Mouse (Mus musculus): Measurements from ENCODE around the gene Rpl31. TPM values are rescaled to one million over a fixed set of nuclear protein-coding genes. Genes with fewer than 3 reads are reported as not detected.
A peak's percentile ranks its signal among the peaks of the same experiment; 100 is the strongest.

Gene Rpl31
- polyA plus RNA-seq (2015; fragmentation: Nextera tagmentation; extraction: Ambion mirVana), result 566 and 696 TPM in 2 replicates

DNA sequence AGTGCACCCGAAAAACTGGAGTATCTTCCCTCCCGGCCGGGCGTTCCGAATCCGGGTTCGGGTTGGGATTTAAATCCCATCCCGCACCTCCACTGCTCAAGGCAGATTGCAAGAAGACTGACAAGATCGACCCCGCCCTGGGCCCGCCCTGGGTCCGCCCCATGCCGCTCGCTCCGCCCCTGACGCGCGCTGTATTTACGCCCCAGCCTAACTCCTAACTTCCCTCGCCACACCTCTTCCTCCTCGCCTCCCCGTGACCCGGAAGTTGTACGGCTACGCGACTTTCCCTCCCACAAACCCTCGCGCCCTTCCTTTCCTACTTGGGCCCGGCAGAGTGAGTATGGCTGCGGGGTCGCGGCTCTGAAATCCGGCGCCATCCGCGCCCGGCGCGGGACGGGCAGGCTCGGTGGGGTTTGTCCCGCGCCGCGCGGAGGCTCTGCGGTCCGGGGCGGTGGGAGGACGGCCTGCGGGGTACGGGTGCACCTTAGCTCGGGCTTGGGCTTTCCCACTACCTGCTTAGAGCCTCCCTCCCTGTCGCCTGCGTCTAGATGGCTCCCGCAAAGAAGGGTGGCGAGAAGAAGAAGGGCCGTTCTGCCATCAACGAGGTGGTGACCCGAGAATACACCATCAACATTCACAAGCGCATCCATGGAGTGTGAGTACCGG lies at the start of gene Rpl31:
Gene Rpl31 (plus strand): TSS at position 242 of the 666 bp plus-strand sequence.
- Histone ChIP-seq H3K9ac (ENCODE audit: low read depth, low read length) (peak within 1 kb of the TSS; percentile 95), H3K4me3 (replicated peaks; ENCODE audit: low read depth, low read length) (peak within 1 kb of the TSS; percentile 89), H3K4me2 (ENCODE audit: low read length) (peak within 1 kb of the TSS; percentile 86), H3K27ac (peak within 1 kb of the TSS; percentile 90), H3K36me3 (ENCODE audit: insufficient read depth, low read length) (peaks cover 29% of the 10 kb centered on the region), H3K9me3 (replicated peaks; ENCODE audit: low read length) (no peaks in the 10 kb centered on the region), H3K4me1 (replicated peaks; ENCODE audit: insufficient read depth, low read length) (0 out of 2 replicates have a peak, but pooled peaks cover 6% of the 10 kb centered on the region), H3K27me3 (ENCODE audit: insufficient read depth, low read length) (no peaks in the 10 kb centered on the region)
- ATAC-seq (replicated peaks; ENCODE audit: low FRiP score, low read depth) (peak; percentile 99), DNase-seq (ENCODE audit: low spot score) (peak; percentile 99)
- no peak for TF ChIP-seq CTCF (IDR thresholded peaks at IDR 0.05; ENCODE audit: low read depth)
- WGBS, result under 1% methylated on average over 62 of the region's 62 CpGs

DNA sequence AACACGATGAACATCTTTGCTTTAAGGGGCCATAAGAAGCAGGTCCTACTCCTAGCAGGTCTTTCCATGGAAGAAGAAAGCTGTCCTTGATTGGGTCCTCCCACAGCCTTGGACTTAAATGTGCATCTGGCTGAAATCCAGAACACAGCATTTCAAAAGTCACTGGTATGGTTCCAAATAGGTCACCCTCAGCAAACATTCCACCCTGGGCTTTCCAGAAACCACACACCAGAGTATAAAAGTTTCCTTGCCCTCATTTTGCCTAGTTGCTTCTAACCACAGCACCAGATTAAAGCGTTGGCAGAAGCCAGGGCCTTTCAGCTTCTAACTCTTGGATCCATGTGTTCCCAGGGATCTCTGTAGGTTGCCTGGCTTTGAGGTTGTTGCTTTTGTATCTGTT lies 49.7 kb upstream of the Rpl31 start:
- no peaks in the 10 kb centered on the region for H3K27me3 ChIP-seq (ENCODE audit: insufficient read depth, low read length)
- no peak overlapping the region for H3K9ac ChIP-seq (ENCODE audit: low read depth, low read length)
- ATAC-seq (replicated peaks; ENCODE audit: low FRiP score, low read depth), result no peak
- no peaks in the 10 kb centered on the region for H3K9me3 ChIP-seq (replicated peaks; ENCODE audit: low read length)
- no peaks in the 10 kb centered on the region for H3K4me1 ChIP-seq (replicated peaks; ENCODE audit: insufficient read depth, low read length)
- WGBS, result 63% methylated on average over 2 of the region's 2 CpGs
- no peaks in the 10 kb centered on the region for H3K36me3 ChIP-seq (ENCODE audit: insufficient read depth, low read length)
- H3K27ac ChIP-seq, result no peak overlapping the region
- DNase-seq (ENCODE audit: low spot score), result peak; percentile 38
- TF ChIP-seq CTCF (IDR thresholded peaks at IDR 0.05; ENCODE audit: low read depth), result no peak
- H3K4me2 ChIP-seq (ENCODE audit: low read length), result no peak overlapping the region
- H3K4me3 ChIP-seq (replicated peaks; ENCODE audit: low read depth, low read length), result no peak overlapping the region

DNA sequence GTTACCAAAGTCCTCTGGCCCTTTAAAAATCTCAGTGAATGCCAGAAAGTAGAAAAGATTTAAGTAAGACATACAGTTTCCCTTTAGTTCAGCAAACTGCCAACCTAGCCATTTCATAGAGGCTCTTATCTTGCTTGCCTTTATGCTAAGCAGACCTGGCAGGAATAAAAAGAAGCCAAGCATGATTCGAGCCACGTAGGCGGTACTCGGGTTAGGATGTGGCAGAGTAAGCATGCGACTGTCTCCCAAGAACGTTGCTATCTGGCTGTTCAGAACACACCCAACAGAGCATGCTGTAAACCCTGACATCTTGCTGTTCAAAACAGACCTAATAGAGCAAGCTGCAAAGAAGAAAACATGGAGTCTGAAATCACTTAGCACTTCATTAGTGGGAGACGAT lies 48.8 kb upstream of the Rpl31 start:
- H3K36me3 ChIP-seq (ENCODE audit: insufficient read depth, low read length), result no peaks in the 10 kb centered on the region
- TF ChIP-seq CTCF (IDR thresholded peaks at IDR 0.05; ENCODE audit: low read depth), result no peak
- no peak for ATAC-seq (replicated peaks; ENCODE audit: low FRiP score, low read depth)
- no peak overlapping the region for H3K4me3 ChIP-seq (replicated peaks; ENCODE audit: low read depth, low read length)
- 61% methylated on average over 7 of the region's 7 CpGs for WGBS
- no peak overlapping the region for H3K9ac ChIP-seq (ENCODE audit: low read depth, low read length)
- H3K27ac ChIP-seq, result no peak overlapping the region
- H3K4me1 ChIP-seq (replicated peaks; ENCODE audit: insufficient read depth, low read length), result no peaks in the 10 kb centered on the region
- H3K27me3 ChIP-seq (ENCODE audit: insufficient read depth, low read length), result no peaks in the 10 kb centered on the region
- DNase-seq (ENCODE audit: low spot score), result no peak
- no peaks in the 10 kb centered on the region for H3K9me3 ChIP-seq (replicated peaks; ENCODE audit: low read length)
- no peak overlapping the region for H3K4me2 ChIP-seq (ENCODE audit: low read length)

DNA sequence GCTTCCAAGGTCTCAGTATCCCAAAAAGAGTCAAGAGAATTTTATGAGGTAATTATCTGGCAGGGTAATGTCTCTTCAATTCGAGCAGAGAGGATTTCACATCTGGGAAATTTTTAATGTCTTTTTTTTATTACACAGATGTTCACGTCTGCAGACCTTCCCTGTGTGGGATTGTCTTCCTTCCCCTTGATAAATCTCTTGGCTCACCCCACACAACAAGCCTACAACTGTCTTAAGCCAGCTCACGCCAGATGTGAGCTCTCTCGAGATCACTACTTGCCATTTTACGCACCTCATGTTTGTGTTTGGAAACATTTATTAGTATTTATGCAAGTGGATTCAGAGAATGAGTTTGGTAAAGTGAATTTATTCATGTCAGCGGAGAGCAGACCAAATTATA lies 45.7 kb upstream of the Rpl31 start:
- no peak for ATAC-seq (replicated peaks; ENCODE audit: low FRiP score, low read depth)
- H3K36me3 ChIP-seq (ENCODE audit: insufficient read depth, low read length), result no peaks in the 10 kb centered on the region
- H3K9ac ChIP-seq (ENCODE audit: low read depth, low read length), result no peak overlapping the region
- H3K27me3 ChIP-seq (ENCODE audit: insufficient read depth, low read length), result no peaks in the 10 kb centered on the region
- H3K27ac ChIP-seq, result no peak overlapping the region
- no peak for DNase-seq (ENCODE audit: low spot score)
- no peak overlapping the region for H3K4me2 ChIP-seq (ENCODE audit: low read length)
- H3K9me3 ChIP-seq (replicated peaks; ENCODE audit: low read length), result no peaks in the 10 kb centered on the region
- no peak overlapping the region for H3K4me3 ChIP-seq (replicated peaks; ENCODE audit: low read depth, low read length)
- H3K4me1 ChIP-seq (replicated peaks; ENCODE audit: insufficient read depth, low read length), result no peaks in the 10 kb centered on the region
- no peak for TF ChIP-seq CTCF (IDR thresholded peaks at IDR 0.05; ENCODE audit: low read depth)
- WGBS, result 53% methylated on average over 6 of the region's 6 CpGs

- Histone ChIP-seq H3K4me3 (replicated peaks; ENCODE audit: low read depth, low read length) (no peak overlapping the region), H3K27me3 (ENCODE audit: insufficient read depth, low read length) (no peaks in the 10 kb centered on the region), H3K9me3 (replicated peaks; ENCODE audit: low read length) (no peaks in the 10 kb centered on the region), H3K4me1 (replicated peaks; ENCODE audit: insufficient read depth, low read length) (no peaks in the 10 kb centered on the region), H3K36me3 (ENCODE audit: insufficient read depth, low read length) (no peaks in the 10 kb centered on the region), H3K27ac (no peak overlapping the region), H3K4me2 (ENCODE audit: low read length) (no peak overlapping the region), H3K9ac (ENCODE audit: low read depth, low read length) (no peak overlapping the region)
- 85% methylated on average over 6 of the region's 6 CpGs for WGBS
- ATAC-seq (replicated peaks; ENCODE audit: low FRiP score, low read depth), result no peak
- no peak for TF ChIP-seq CTCF (IDR thresholded peaks at IDR 0.05; ENCODE audit: low read depth)
- DNase-seq (ENCODE audit: low spot score), result no peak
Observed at GRCm38 (mm10) chr1:39325228-39325627, 42.4 kb upstream of the Rpl31 start.

GRCm38 (mm10) chr1:39327546-39327945 lies 40.1 kb upstream of the Rpl31 start:
- Histone ChIP-seq H3K9ac (ENCODE audit: low read depth, low read length) (no peak overlapping the region), H3K4me2 (ENCODE audit: low read length) (no peak overlapping the region), H3K27me3 (ENCODE audit: insufficient read depth, low read length) (no peaks in the 10 kb centered on the region), H3K27ac (no peak overlapping the region), H3K9me3 (replicated peaks; ENCODE audit: low read length) (no peaks in the 10 kb centered on the region), H3K4me3 (replicated peaks; ENCODE audit: low read depth, low read length) (no peak overlapping the region), H3K4me1 (replicated peaks; ENCODE audit: insufficient read depth, low read length) (no peaks in the 10 kb centered on the region), H3K36me3 (ENCODE audit: insufficient read depth, low read length) (no peaks in the 10 kb centered on the region)
- 66% methylated on average over 7 of the region's 7 CpGs for WGBS
- ATAC-seq (replicated peaks; ENCODE audit: low FRiP score, low read depth) (no peak), DNase-seq (ENCODE audit: low spot score) (no peak)
- TF ChIP-seq CTCF (IDR thresholded peaks at IDR 0.05; ENCODE audit: low read depth), result no peak

Measured in kidney, postnatal 0 days (tissue).